Mouse (Mus musculus): ENCODE data around the gene Dntt. TPM values are rescaled to one million over a fixed set of nuclear protein-coding genes. Genes with fewer than 3 reads are reported as not detected.

Gene Dntt
- polyA plus RNA-seq, 1 experiment from 2014 or later: not detected

DNA sequence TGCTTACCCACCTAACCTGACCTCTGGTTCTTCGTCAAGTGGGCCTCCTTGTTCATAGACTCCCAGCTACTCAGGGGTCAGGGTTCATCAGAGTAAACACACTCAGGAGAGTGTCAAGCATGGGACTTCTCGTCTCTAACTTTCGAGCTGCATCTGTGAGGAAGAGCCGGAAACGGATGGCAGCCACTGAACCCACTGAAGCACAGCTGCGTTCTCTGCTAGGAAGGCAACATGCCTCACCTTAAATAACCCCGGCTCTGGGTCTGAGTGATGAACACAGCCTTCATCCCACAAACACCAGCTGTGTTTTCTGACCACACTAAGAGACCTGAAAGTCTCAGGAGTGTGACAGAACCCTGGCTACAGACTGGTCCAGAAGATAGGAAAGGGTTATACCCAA, 10.0 kb downstream of the Dntt start:
- ATAC-seq (ENCODE audit: low FRiP score, low TSS enrichment): no peak
- no peak overlapping the region for H3K27ac ChIP-seq (replicated peaks)
- H3K9me3 ChIP-seq (ENCODE audit: control insufficient read depth, low read length): no peaks in the 10 kb centered on the region
- no peak overlapping the region for H3K9ac ChIP-seq (ENCODE audit: low read length)
- no peak for TF ChIP-seq CTCF (IDR thresholded peaks at IDR 0.05; ENCODE audit: low read depth)
- TF ChIP-seq EP300 (optimal IDR thresholded peaks at IDR 0.05): no peak
- H3K36me3 ChIP-seq (ENCODE audit: control insufficient read depth, insufficient read depth, low read length): no peaks in the 10 kb centered on the region
- H3K4me3 ChIP-seq (ENCODE audit: low read depth, low read length): no peak overlapping the region
- 67% methylated on average over 7 of the region's 7 CpGs for WGBS
- no peak overlapping the region for H3K4me2 ChIP-seq (replicated peaks; ENCODE audit: low read depth)
- H3K27me3 ChIP-seq (ENCODE audit: control insufficient read depth, insufficient read depth, low read length): no peaks in the 10 kb centered on the region
- no peak for DNase-seq (ENCODE audit: low spot score)
- no peaks in the 10 kb centered on the region for H3K4me1 ChIP-seq (replicated peaks; ENCODE audit: control insufficient read depth, insufficient read depth)

DNA sequence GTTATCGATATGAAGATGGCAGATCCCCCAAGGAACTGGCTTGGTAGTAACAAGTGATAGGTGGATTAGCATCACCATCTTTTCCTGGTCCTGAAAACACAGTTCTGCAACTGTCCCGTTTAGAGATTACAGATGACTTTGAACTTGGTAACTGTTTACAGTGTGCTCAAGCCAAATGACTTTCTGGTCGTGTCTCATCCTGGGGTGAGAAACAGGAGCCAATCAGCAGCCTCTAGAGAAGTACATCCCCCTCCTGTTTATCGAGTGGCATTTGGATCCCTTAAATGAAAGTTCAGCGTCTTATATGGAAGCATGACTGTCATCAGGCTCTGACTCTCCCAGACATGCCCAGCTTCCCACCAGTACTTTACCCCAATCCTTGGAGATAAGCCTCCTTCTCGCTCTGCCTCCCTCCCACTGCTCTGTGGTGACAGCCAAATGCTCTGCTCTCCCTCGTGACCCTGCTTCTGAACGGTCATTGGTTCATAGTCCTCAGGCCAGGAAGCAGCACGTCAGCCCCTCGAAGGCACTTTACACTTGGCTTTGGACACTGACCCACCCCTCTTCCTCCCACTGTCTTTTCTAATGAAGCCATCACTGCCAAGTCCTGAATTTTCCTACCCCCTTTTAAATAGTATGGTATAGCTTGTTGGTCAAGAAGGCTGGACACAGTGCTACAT, 16.2 kb downstream of the Dntt start:
- 36% methylated on average over 10 of the region's 10 CpGs for WGBS
- DNase-seq (ENCODE audit: low spot score) (no peak), ATAC-seq (ENCODE audit: low FRiP score, low TSS enrichment) (no peak)
- H3K36me3 ChIP-seq (ENCODE audit: control insufficient read depth, insufficient read depth, low read length): no peaks in the 10 kb centered on the region
- TF ChIP-seq CTCF (IDR thresholded peaks at IDR 0.05; ENCODE audit: low read depth): no peak
- no peak for TF ChIP-seq EP300 (optimal IDR thresholded peaks at IDR 0.05)
- H3K4me3 ChIP-seq (ENCODE audit: low read depth, low read length): no peak overlapping the region
- H3K9ac ChIP-seq (ENCODE audit: low read length): no peak overlapping the region
- no peaks in the 10 kb centered on the region for H3K4me1 ChIP-seq (replicated peaks; ENCODE audit: control insufficient read depth, insufficient read depth)
- no peak overlapping the region for H3K4me2 ChIP-seq (replicated peaks; ENCODE audit: low read depth)
- H3K9me3 ChIP-seq (ENCODE audit: control insufficient read depth, low read length): no peaks in the 10 kb centered on the region
- H3K27me3 ChIP-seq (ENCODE audit: control insufficient read depth, insufficient read depth, low read length): no peaks in the 10 kb centered on the region
- no peak overlapping the region for H3K27ac ChIP-seq (replicated peaks)

DNA sequence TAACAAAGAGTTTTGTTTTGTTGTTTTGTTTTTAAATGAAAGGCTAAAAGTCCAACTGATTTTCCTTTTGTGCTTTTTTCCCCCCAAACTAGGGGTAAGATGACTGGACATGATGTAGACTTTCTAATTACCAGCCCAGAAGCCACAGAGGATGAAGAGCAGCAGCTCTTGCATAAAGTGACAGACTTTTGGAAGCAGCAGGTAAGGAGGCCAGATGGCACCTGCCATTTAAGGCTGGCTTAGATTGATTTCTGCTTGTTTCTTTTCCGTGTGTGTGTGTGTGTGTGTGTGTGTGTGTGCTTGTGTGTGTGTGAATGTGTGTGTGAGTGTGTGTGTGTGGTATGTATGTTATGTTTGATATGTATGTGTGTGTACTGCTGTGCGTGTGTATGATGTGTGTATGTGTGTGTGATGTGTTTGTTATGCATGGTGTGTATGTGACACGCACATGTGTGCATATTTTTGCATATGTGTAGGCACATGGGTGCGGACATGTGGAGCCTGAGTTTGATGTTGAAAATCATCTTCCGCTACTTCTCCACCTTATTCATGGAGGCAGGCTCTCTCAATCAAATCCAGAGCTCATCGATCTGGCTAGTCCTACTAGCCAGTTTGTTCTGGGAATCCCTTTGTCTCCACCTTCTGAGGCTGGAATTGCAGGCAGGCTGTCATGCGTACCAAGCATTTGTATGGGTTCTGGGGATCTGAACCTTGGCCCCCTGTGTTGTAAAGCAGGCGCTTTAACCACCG, 18.5 kb downstream of the Dntt start:
- ATAC-seq (ENCODE audit: low FRiP score, low TSS enrichment) (no peak), DNase-seq (ENCODE audit: low spot score) (no peak)
- no peaks in the 10 kb centered on the region for H3K36me3 ChIP-seq (ENCODE audit: control insufficient read depth, insufficient read depth, low read length)
- no peak overlapping the region for H3K27ac ChIP-seq (replicated peaks)
- WGBS: 85% methylated on average over 9 of the region's 9 CpGs
- no peak overlapping the region for H3K9ac ChIP-seq (ENCODE audit: low read length)
- H3K9me3 ChIP-seq (ENCODE audit: control insufficient read depth, low read length): no peaks in the 10 kb centered on the region
- H3K4me3 ChIP-seq (ENCODE audit: low read depth, low read length): no peak overlapping the region
- no peak overlapping the region for H3K4me2 ChIP-seq (replicated peaks; ENCODE audit: low read depth)
- H3K27me3 ChIP-seq (ENCODE audit: control insufficient read depth, insufficient read depth, low read length): no peaks in the 10 kb centered on the region
- no peaks in the 10 kb centered on the region for H3K4me1 ChIP-seq (replicated peaks; ENCODE audit: control insufficient read depth, insufficient read depth)
- TF ChIP-seq EP300 (optimal IDR thresholded peaks at IDR 0.05) (no peak), CTCF (IDR thresholded peaks at IDR 0.05; ENCODE audit: low read depth) (no peak)

DNA sequence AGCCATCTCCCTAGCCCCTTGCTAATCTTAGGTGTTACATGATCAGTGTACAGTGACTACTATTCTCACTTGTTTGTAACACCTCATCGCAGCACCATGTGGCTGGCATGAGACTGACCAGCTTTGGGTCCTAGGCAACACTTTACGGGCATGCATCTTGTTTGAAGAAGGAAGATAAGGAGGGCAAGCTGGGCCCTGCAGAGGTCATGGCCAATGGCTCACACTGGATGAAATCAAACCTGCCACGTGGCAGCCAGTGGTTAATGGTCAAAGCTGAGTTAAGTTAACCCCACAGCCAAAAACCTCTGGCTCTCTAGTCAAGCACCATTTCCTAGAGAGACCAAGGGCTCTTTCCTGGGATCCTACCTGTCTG, 19.1 kb downstream of the Dntt start:
- Histone ChIP-seq H3K9me3 (ENCODE audit: control insufficient read depth, low read length) (no peaks in the 10 kb centered on the region), H3K9ac (ENCODE audit: low read length) (no peak overlapping the region), H3K4me2 (replicated peaks; ENCODE audit: low read depth) (no peak overlapping the region), H3K27me3 (ENCODE audit: control insufficient read depth, insufficient read depth, low read length) (no peaks in the 10 kb centered on the region), H3K4me3 (ENCODE audit: low read depth, low read length) (no peak overlapping the region), H3K27ac (replicated peaks) (no peak overlapping the region), H3K4me1 (replicated peaks; ENCODE audit: control insufficient read depth, insufficient read depth) (no peaks in the 10 kb centered on the region), H3K36me3 (ENCODE audit: control insufficient read depth, insufficient read depth, low read length) (no peaks in the 10 kb centered on the region)
- TF ChIP-seq EP300 (optimal IDR thresholded peaks at IDR 0.05) (no peak), CTCF (IDR thresholded peaks at IDR 0.05; ENCODE audit: low read depth) (no peak)
- ATAC-seq (ENCODE audit: low FRiP score, low TSS enrichment): no peak
- DNase-seq (ENCODE audit: low spot score): no peak
- WGBS: 61% methylated on average over 3 of the region's 3 CpGs

DNA sequence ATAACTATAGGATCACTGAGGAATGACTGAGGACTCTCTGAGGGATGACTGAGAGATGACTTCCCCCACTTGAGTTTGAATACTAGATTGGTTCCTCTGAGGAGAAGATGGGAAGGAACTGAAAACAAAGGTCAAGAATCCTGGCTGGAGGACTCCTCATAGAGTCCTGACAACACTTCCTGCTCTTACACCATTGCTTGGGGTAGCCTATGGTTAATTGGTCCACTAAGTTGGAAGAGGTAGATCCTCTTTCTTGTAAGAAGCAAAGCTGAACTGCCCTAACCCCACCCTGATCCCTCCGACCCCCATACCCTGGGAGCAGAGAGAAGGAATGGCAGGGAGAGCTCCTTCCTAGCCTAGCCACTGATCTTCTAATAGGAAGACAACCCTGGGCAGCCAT, 22.6 kb downstream of the Dntt start:
- 72% methylated on average over 1 of the region's 1 CpGs for WGBS

DNA sequence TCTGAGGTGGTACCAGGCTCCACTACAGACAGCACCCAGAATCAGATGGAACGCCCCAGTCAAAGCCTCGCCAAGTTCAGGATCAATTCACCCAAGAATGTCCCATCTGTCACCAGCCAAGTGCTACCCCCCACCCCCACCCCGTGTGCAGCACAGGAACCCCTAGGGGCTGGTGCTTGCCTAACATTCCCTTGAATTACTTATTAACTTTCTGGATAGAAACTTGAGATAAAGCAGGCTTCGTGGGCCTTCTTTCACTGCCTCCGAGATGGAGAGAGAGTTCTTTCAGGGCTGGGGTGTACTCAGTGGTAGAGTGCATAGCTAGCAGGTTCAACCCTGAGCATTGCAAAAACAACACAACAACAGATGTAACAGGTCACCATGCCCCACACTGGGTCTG, 23.2 kb downstream of the Dntt start:
- WGBS: 46% methylated on average over 5 of the region's 5 CpGs
- H3K9me3 ChIP-seq (ENCODE audit: control insufficient read depth, low read length): no peaks in the 10 kb centered on the region
- no peak overlapping the region for H3K4me3 ChIP-seq (ENCODE audit: low read depth, low read length)
- TF ChIP-seq CTCF (IDR thresholded peaks at IDR 0.05; ENCODE audit: low read depth): no peak
- TF ChIP-seq EP300 (optimal IDR thresholded peaks at IDR 0.05): no peak
- no peak overlapping the region for H3K27ac ChIP-seq (replicated peaks)
- H3K4me1 ChIP-seq (replicated peaks; ENCODE audit: control insufficient read depth, insufficient read depth): no peaks in the 10 kb centered on the region
- no peaks in the 10 kb centered on the region for H3K36me3 ChIP-seq (ENCODE audit: control insufficient read depth, insufficient read depth, low read length)
- no peak for DNase-seq (ENCODE audit: low spot score)
- ATAC-seq (ENCODE audit: low FRiP score, low TSS enrichment): no peak
- no peaks in the 10 kb centered on the region for H3K27me3 ChIP-seq (ENCODE audit: control insufficient read depth, insufficient read depth, low read length)
- no peak overlapping the region for H3K9ac ChIP-seq (ENCODE audit: low read length)
- no peak overlapping the region for H3K4me2 ChIP-seq (replicated peaks; ENCODE audit: low read depth)

More for the DNA sequence above, 22.6 kb downstream of the Dntt start:
- no peak overlapping the region for H3K9ac ChIP-seq (ENCODE audit: low read length)
- no peaks in the 10 kb centered on the region for H3K4me1 ChIP-seq (replicated peaks; ENCODE audit: control insufficient read depth, insufficient read depth)
- no peak for TF ChIP-seq CTCF (IDR thresholded peaks at IDR 0.05; ENCODE audit: low read depth)
- no peak for TF ChIP-seq EP300 (optimal IDR thresholded peaks at IDR 0.05)
- H3K4me2 ChIP-seq (replicated peaks; ENCODE audit: low read depth): no peak overlapping the region
- no peak for ATAC-seq (ENCODE audit: low FRiP score, low TSS enrichment)
- H3K27ac ChIP-seq (replicated peaks): no peak overlapping the region
- H3K36me3 ChIP-seq (ENCODE audit: control insufficient read depth, insufficient read depth, low read length): no peaks in the 10 kb centered on the region
- H3K4me3 ChIP-seq (ENCODE audit: low read depth, low read length): no peak overlapping the region
- no peaks in the 10 kb centered on the region for H3K9me3 ChIP-seq (ENCODE audit: control insufficient read depth, low read length)
- DNase-seq (ENCODE audit: low spot score): no peak
- no peaks in the 10 kb centered on the region for H3K27me3 ChIP-seq (ENCODE audit: control insufficient read depth, insufficient read depth, low read length)
